Mouse (Mus musculus) CH12.LX (cell line): ENCODE measurements at regions not wholly inside any gene's neighbourhood (a gene's known extent, or its start where the extent isn't known, plus 50 kb on each side); places are given as distances from the start of the nearest gene placed in this dataset.

ENCODE experiments used
- CTCF ChIP-seq, 2 experiments: IDR thresholded peaks in 1 of 2; conservative IDR thresholded peaks in 1 of 2; 2 replicates each; pipeline ENCODE4 v1.5.1; 2011 to 2012; ENCODE audit warnings: low read depth in 2 of 2, low read length in 2 of 2, improper control_type of control experiment in 1 of 2, inconsistent platforms in 1 of 2, mild to moderate bottlenecking in 1 of 2, moderate library complexity in 1 of 2
- EP300 ChIP-seq: IDR thresholded peaks from 2 replicates; pipeline ENCODE4 v1.6.1; 2011; ENCODE audit warnings: low read length, improper control_type of control experiment
- GABPA ChIP-seq: IDR thresholded peaks from 2 replicates; pipeline ENCODE4 v1.6.1; 2012; ENCODE audit warnings: low read depth, low read length, improper control_type of control experiment, inconsistent platforms; ENCODE audit not compliant: insufficient replicate concordance
- JUN ChIP-seq: IDR thresholded peaks from 2 replicates; pipeline ENCODE4 v1.6.1; 2011; ENCODE audit warnings: low read depth, mild to moderate bottlenecking, low read length, improper control_type of control experiment, moderate library complexity; ENCODE audit not compliant: insufficient read depth
- MAX ChIP-seq: IDR thresholded peaks from 2 replicates; pipeline ENCODE4 v1.6.1; 2011; ENCODE audit warnings: low read length, improper control_type of control experiment
- PAX5 ChIP-seq: IDR thresholded peaks from 2 replicates; pipeline ENCODE4 v1.6.1; 2012; ENCODE audit warnings: low read length, inconsistent platforms, mixed read lengths
- POLR2A ChIP-seq: IDR thresholded peaks from 2 replicates; pipeline ENCODE4 v1.6.1; 2011; ENCODE audit warnings: low read depth, mild to moderate bottlenecking, improper control_type of control experiment, low read length
- POLR2AphosphoS2 ChIP-seq: IDR thresholded peaks from 2 replicates; pipeline ENCODE4 v1.6.1; 2011; ENCODE audit warnings: low read depth, low read length, improper control_type of control experiment
- RAD21 ChIP-seq: IDR thresholded peaks from 2 replicates; pipeline ENCODE4 v1.6.1; 2011; ENCODE audit warnings: low read depth, mild to moderate bottlenecking, low read length, improper control_type of control experiment, moderate library complexity
- SMC3 ChIP-seq: IDR thresholded peaks from 2 replicates; pipeline ENCODE4 v1.6.1; 2011; ENCODE audit warnings: low read depth, low read length, improper control_type of control experiment
- UBTF ChIP-seq: IDR thresholded peaks from 2 replicates; pipeline ENCODE4 v1.6.1; 2012; ENCODE audit warnings: low read depth, mild to moderate bottlenecking, inconsistent platforms, low read length, improper control_type of control experiment, moderate library complexity
- USF1 ChIP-seq: IDR thresholded peaks from 2 replicates; pipeline ENCODE4 v1.6.1; 2014; ENCODE audit warnings: low read depth, mild to moderate bottlenecking, inconsistent platforms, low read length, improper control_type of control experiment
- ZKSCAN1 ChIP-seq: IDR thresholded peaks from 2 replicates; pipeline ENCODE4 v1.6.1; 2012; ENCODE audit warnings: low read depth, inconsistent platforms, low read length, improper control_type of control experiment, borderline replicate concordance
- ZMIZ1 ChIP-seq: IDR thresholded peaks from 2 replicates; pipeline ENCODE4 v1.6.1; 2012; ENCODE audit warnings: low read depth, mild to moderate bottlenecking, inconsistent platforms, low read length, improper control_type of control experiment

DNA sequence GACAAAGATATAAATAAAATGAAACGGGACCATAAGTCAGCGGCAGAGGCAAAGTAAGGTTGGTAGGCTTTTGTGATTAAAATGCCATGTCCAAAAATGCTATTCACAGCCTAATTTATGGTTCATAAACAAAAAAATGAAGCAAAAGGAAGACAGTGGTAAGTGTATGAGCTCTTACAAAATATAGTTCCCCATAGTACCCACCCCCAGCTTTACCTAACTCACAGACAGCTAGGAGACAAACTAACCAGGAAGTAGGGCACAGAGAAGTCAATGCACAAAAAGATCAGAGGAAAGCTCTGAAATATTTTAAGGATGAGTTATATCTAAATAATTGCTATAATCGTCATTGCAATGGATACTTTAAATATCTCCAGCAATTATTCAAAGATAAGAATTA is 249.9 kb downstream of the Mex3b start:
- TF ChIP-seq PAX5 (no peak), POLR2A (no peak), MAX (no peak), POLR2AphosphoS2 (no peak), SMC3 (no peak), UBTF (no peak), USF1 (no peak), CTCF (conservative IDR thresholded peaks at IDR 0.05 in 1 of 2, IDR thresholded peaks at IDR 0.05 in 1 of 2; ENCODE audit: low read depth in 2 of 2, low read length in 2 of 2) (no peak), GABPA (no peak), RAD21 (no peak), EP300 (no peak), ZMIZ1 (no peak), JUN (no peak), ZKSCAN1 (no peak)
